Mouse (Mus musculus) heart, postnatal 0 days (tissue): ENCODE data around the gene Slc12a3. TPM values are rescaled to one million over a fixed set of nuclear protein-coding genes. Genes with fewer than 3 reads are reported as not detected.

Experiments used
- ATAC-seq: fragments of 200-750 bp; cut with Nextera tagmentation; 2 replicates; pipeline ENCODE4 v1.8.0; 2017; ENCODE audit warnings: low read depth, moderate number of reproducible peaks, moderate library complexity; ENCODE audit not compliant: insufficient read depth
- DNase-seq: peaks from one replicate; pipeline ENCODE4 v3.0.0-alpha.2; 2016; ENCODE audit warnings: low spot score
- H3K27ac ChIP-seq: fragments of 300-500 bp; sonication (generic); 2 replicates; pipeline ENCODE4 v1.5.1; 2014; ENCODE audit warnings: low read depth, mild to moderate bottlenecking
- H3K27me3 ChIP-seq: fragments of 300-500 bp; sonication (generic); 2 replicates; pipeline ENCODE4 v1.6.1; 2014; ENCODE audit warnings: low read length, mixed read lengths; ENCODE audit not compliant: control insufficient read depth, insufficient read depth
- H3K36me3 ChIP-seq: fragments of 300-500 bp; sonication (generic); replicated peaks from 2 replicates; pipeline ENCODE4 v1.6.1; 2014; ENCODE audit warnings: low read length, mixed read lengths; ENCODE audit not compliant: control insufficient read depth, insufficient read depth
- H3K4me1 ChIP-seq: fragments of 300-500 bp; sonication (generic); 2 replicates; pipeline ENCODE4 v1.6.1; 2014; ENCODE audit warnings: antibody characterized with exemption; ENCODE audit not compliant: control insufficient read depth, insufficient read depth
- H3K4me2 ChIP-seq: fragments of 300-500 bp; sonication (generic); 2 replicates; pipeline ENCODE4 v1.6.1; 2014; ENCODE audit warnings: low read depth, mild to moderate bottlenecking, low read length, moderate library complexity
- H3K4me3 ChIP-seq: fragments of 300-500 bp; sonication (generic); 2 replicates; pipeline ENCODE4 v1.5.1; 2014; ENCODE audit warnings: low read depth, low read length
- H3K9ac ChIP-seq: fragments of 300-500 bp; sonication (generic); replicated peaks from 2 replicates; pipeline ENCODE4 v1.6.1; 2014; ENCODE audit warnings: low read depth, low read length, mixed read lengths
- H3K9me3 ChIP-seq: fragments of 300-500 bp; sonication (generic); replicated peaks from 2 replicates; pipeline ENCODE4 v1.6.1; 2016; ENCODE audit warnings: low read length; ENCODE audit not compliant: control insufficient read depth
- CTCF ChIP-seq: IDR thresholded peaks from 2 replicates; pipeline ENCODE4 v1.5.1; 2016; ENCODE audit warnings: antibody characterized with exemption, control low read depth, low read depth
- EP300 ChIP-seq: IDR thresholded peaks from 2 replicates; pipeline ENCODE4 v1.6.1; 2016; ENCODE audit warnings: antibody characterized with exemption, low read depth
- WGBS: fragments of 180-500 bp; shearing (Covaris S2); extraction: QIAGEN DNeasy Blood & Tissue Kit; methylation state at CpG from one replicate; pipeline ENCODE4 v1.1.7; 2014; 5-methylcytosine and 5-hydroxymethylcytosine counted together
- polyA plus RNA-seq: library from polyadenylated mRNA; unstranded; fragments of >200 nt; fragmentation: Nextera tagmentation; extraction: Ambion mirVana; gene quantifications from 2 replicates; pipeline ENCODE4 v1.2.1, GENCODE M21; 2015
- total RNA-seq: library from RNA; depleted of rRNA; stranded (reverse); fragments of >200 nt; gene quantifications from 2 replicates; pipeline ENCODE4 v1.2.3, GENCODE M21; 2014; ENCODE audit warnings: low replicate concordance

Gene Slc12a3
- total and polyA plus RNA-seq, 2 experiments from 2014 or later = 0.07 TPM; not detected in 1

GRCm38 (mm10) chr8:94375551-94375991 is 46.6 kb downstream of the Slc12a3 start:
- Histone ChIP-seq H3K36me3 (no peaks in the 10 kb centered on the region), H3K9me3 (no peaks in the 10 kb centered on the region), H3K27me3 (no peaks in the 10 kb centered on the region), H3K4me1 (0 out of 2 replicates have a peak, but pooled peaks cover 6% of the 10 kb centered on the region), H3K27ac (no peak overlapping the region), H3K4me2 (no peak overlapping the region), H3K9ac (no peak overlapping the region), H3K4me3 (no peak overlapping the region)
- DNase-seq (no peak), ATAC-seq (no peak)
- WGBS = 15% methylated on average over 3 of the region's 3 CpGs
- TF ChIP-seq CTCF (no peak), EP300 (no peak)

- no peak overlapping the region for H3K4me3 ChIP-seq
- no peaks in the 10 kb centered on the region for H3K27me3 ChIP-seq
- H3K4me2 ChIP-seq = no peak overlapping the region
- DNase-seq (no peak), ATAC-seq (no peak)
- 0 out of 2 replicates have a peak, but pooled peaks cover 6% of the 10 kb centered on the region for H3K4me1 ChIP-seq
- WGBS = 84% methylated on average over 3 of the region's 3 CpGs
- no peak overlapping the region for H3K9ac ChIP-seq
- no peaks in the 10 kb centered on the region for H3K36me3 ChIP-seq
- no peak for TF ChIP-seq EP300
- TF ChIP-seq CTCF = no peak
- no peaks in the 10 kb centered on the region for H3K9me3 ChIP-seq
- H3K27ac ChIP-seq = no peak overlapping the region
Observed at GRCm38 (mm10) chr8:94376176-94376575, 47.2 kb downstream of the Slc12a3 start.

GRCm38 (mm10) chr8:94376580-94376979 is 47.6 kb downstream of the Slc12a3 start:
- Histone ChIP-seq H3K4me1 (0 out of 2 replicates have a peak, but pooled peaks cover 6% of the 10 kb centered on the region), H3K9ac (no peak overlapping the region), H3K4me2 (no peak overlapping the region), H3K27ac (no peak overlapping the region), H3K27me3 (no peaks in the 10 kb centered on the region), H3K4me3 (no peak overlapping the region), H3K9me3 (no peaks in the 10 kb centered on the region), H3K36me3 (no peaks in the 10 kb centered on the region)
- no peak for ATAC-seq
- no peak for TF ChIP-seq CTCF
- no peak for TF ChIP-seq EP300
- DNase-seq = no peak
- 92% methylated on average over 2 of the region's 2 CpGs for WGBS

GRCm38 (mm10) chr8:94377031-94377430 is 48.0 kb downstream of the Slc12a3 start:
- DNase-seq (no peak), ATAC-seq (no peak)
- Histone ChIP-seq H3K9ac (no peak overlapping the region), H3K4me1 (0 out of 2 replicates have a peak, but pooled peaks cover 6% of the 10 kb centered on the region), H3K4me2 (no peak overlapping the region), H3K9me3 (no peaks in the 10 kb centered on the region), H3K27me3 (no peaks in the 10 kb centered on the region), H3K4me3 (no peak overlapping the region), H3K27ac (no peak overlapping the region), H3K36me3 (no peaks in the 10 kb centered on the region)
- 83% methylated on average over 4 of the region's 4 CpGs for WGBS
- TF ChIP-seq CTCF = no peak
- TF ChIP-seq EP300 = no peak

- DNase-seq (peak; percentile 30), ATAC-seq (peak; percentile 67)
- 30% methylated on average over 11 of the region's 11 CpGs for WGBS
- Histone ChIP-seq H3K4me2 (no peak overlapping the region), H3K9ac (no peak overlapping the region), H3K27me3 (no peaks in the 10 kb centered on the region), H3K27ac (peak overlapping the region; percentile 43; the same call in 1 of the 2 replicates), H3K36me3 (no peaks in the 10 kb centered on the region), H3K4me3 (no peak overlapping the region), H3K9me3 (no peaks in the 10 kb centered on the region), H3K4me1 (0 out of 2 replicates have a peak, but pooled peaks cover 6% of the 10 kb centered on the region)
- TF ChIP-seq EP300 (no peak), CTCF (no peak)
Observed at GRCm38 (mm10) chr8:94377714-94378205, 48.8 kb downstream of the Slc12a3 start.
